Mouse (Mus musculus) heart, embryonic 12.5 days (tissue): ENCODE data around the gene Lamb3. TPM values are rescaled to one million over a fixed set of nuclear protein-coding genes. Genes with fewer than 3 reads are reported as not detected.

Experiments used
- ATAC-seq: fragments of 200-750 bp; cut with Nextera tagmentation; 2 replicates; pipeline ENCODE4 v1.8.0; 2017; ENCODE audit warnings: moderate TSS enrichment, moderate library complexity; ENCODE audit not compliant: insufficient number of reproducible peaks, low FRiP score
- H3K27ac ChIP-seq: fragments of 300-500 bp; sonication (generic); 2 replicates; pipeline ENCODE4 v1.5.1; 2016; ENCODE audit warnings: mild to moderate bottlenecking, moderate library complexity; ENCODE audit not compliant: poor library complexity, severe bottlenecking
- H3K27me3 ChIP-seq: fragments of 300-500 bp; sonication (generic); replicated peaks from 2 replicates; pipeline ENCODE4 v1.6.1; 2016; ENCODE audit warnings: mild to moderate bottlenecking, moderate library complexity
- H3K36me3 ChIP-seq: fragments of 300-500 bp; sonication (generic); 2 replicates; pipeline ENCODE4 v1.6.1; 2016; ENCODE audit warnings: mild to moderate bottlenecking, moderate library complexity
- H3K4me1 ChIP-seq: fragments of 300-500 bp; sonication (generic); replicated peaks from 2 replicates; pipeline ENCODE4 v1.6.1; 2016; ENCODE audit warnings: mild to moderate bottlenecking
- H3K4me2 ChIP-seq: fragments of 300-500 bp; sonication (generic); 2 replicates; pipeline ENCODE4 v1.6.1; 2016; ENCODE audit warnings: mild to moderate bottlenecking, moderate library complexity
- H3K4me3 ChIP-seq: fragments of 300-500 bp; sonication (generic); 2 replicates; pipeline ENCODE4 v1.5.1; 2016; ENCODE audit warnings: mild to moderate bottlenecking
- H3K9ac ChIP-seq: fragments of 300-500 bp; sonication (generic); 2 replicates; pipeline ENCODE4 v1.6.1; 2016; ENCODE audit warnings: mild to moderate bottlenecking, moderate library complexity
- H3K9me3 ChIP-seq: fragments of 300-500 bp; sonication (generic); replicated peaks from 2 replicates; pipeline ENCODE4 v1.6.1; 2016; ENCODE audit warnings: mild to moderate bottlenecking, moderate library complexity
- WGBS: fragments of 180-500 bp; shearing (Covaris S2); methylation state at CpG from one replicate; pipeline ENCODE4 v1.1.7; 2016; 5-methylcytosine and 5-hydroxymethylcytosine counted together
- polyA plus RNA-seq: library from polyadenylated mRNA; unstranded; fragments of >200 nt; fragmentation: Nextera tagmentation; extraction: Ambion mirVana; gene quantifications from 2 replicates; pipeline ENCODE4 v1.2.1, GENCODE M21; 2016

Gene Lamb3
- polyA plus RNA-seq, 1 experiment from 2014 or later: 2.3 TPM

- Histone ChIP-seq H3K4me3 (no peak overlapping the region), H3K27me3 (no peaks in the 10 kb centered on the region), H3K4me1 (peaks cover 75% of the 10 kb centered on the region), H3K9ac (no peak overlapping the region), H3K4me2 (no peak overlapping the region), H3K27ac (no peak overlapping the region), H3K36me3 (no peaks in the 10 kb centered on the region), H3K9me3 (no peaks in the 10 kb centered on the region)
- ATAC-seq: no peak
- 54% methylated on average over 3 of the region's 3 CpGs for WGBS
Measured at GRCm38 (mm10) chr1:193333776-193334175, 126.3 kb downstream of the Lamb3 start.

GRCm38 (mm10) chr1:193334546-193334945 is 127.0 kb downstream of the Lamb3 start:
- Histone ChIP-seq H3K9me3 (no peaks in the 10 kb centered on the region), H3K9ac (no peak overlapping the region), H3K4me2 (no peak overlapping the region), H3K27ac (no peak overlapping the region), H3K4me1 (peaks cover 75% of the 10 kb centered on the region), H3K4me3 (no peak overlapping the region), H3K36me3 (no peaks in the 10 kb centered on the region), H3K27me3 (peaks cover 3% of the 10 kb centered on the region; the same call in 1 of the 2 replicates)
- ATAC-seq: no peak
- WGBS: 65% methylated on average over 6 of the region's 6 CpGs

- H3K4me2 ChIP-seq: no peak overlapping the region
- no peak overlapping the region for H3K9ac ChIP-seq
- H3K9me3 ChIP-seq: no peaks in the 10 kb centered on the region
- H3K4me1 ChIP-seq: peaks cover 66% of the 10 kb centered on the region
- WGBS: 63% methylated on average over 7 of the region's 7 CpGs
- peak overlapping the region; percentile 66 for H3K27ac ChIP-seq
- H3K27me3 ChIP-seq: peaks cover 14% of the 10 kb centered on the region; the same call in 1 of the 2 replicates
- no peak for ATAC-seq
- H3K36me3 ChIP-seq: no peaks in the 10 kb centered on the region
- no peak overlapping the region for H3K4me3 ChIP-seq
Measured at GRCm38 (mm10) chr1:193336122-193337017, 128.9 kb downstream of the Lamb3 start.

GRCm38 (mm10) chr1:193337018-193337321 is 129.5 kb downstream of the Lamb3 start:
- 82% methylated on average over 9 of the region's 9 CpGs for WGBS
- no peaks in the 10 kb centered on the region for H3K9me3 ChIP-seq
- no peak overlapping the region for H3K27ac ChIP-seq
- H3K36me3 ChIP-seq: no peaks in the 10 kb centered on the region
- peaks cover 60% of the 10 kb centered on the region for H3K4me1 ChIP-seq
- no peak overlapping the region for H3K4me2 ChIP-seq
- ATAC-seq: no peak
- H3K4me3 ChIP-seq: no peak overlapping the region
- H3K27me3 ChIP-seq: peaks cover 14% of the 10 kb centered on the region; the same call in 1 of the 2 replicates
- H3K9ac ChIP-seq: no peak overlapping the region

- Histone ChIP-seq H3K36me3 (no peaks in the 10 kb centered on the region), H3K27ac (no peak overlapping the region), H3K4me1 (peaks cover 51% of the 10 kb centered on the region), H3K9ac (no peak overlapping the region), H3K4me2 (no peak overlapping the region), H3K27me3 (peaks cover 14% of the 10 kb centered on the region; the same call in 1 of the 2 replicates), H3K4me3 (no peak overlapping the region), H3K9me3 (no peaks in the 10 kb centered on the region)
- ATAC-seq: no peak
- WGBS: 34% methylated on average over 4 of the region's 4 CpGs
Measured at GRCm38 (mm10) chr1:193337787-193338310, 130.3 kb downstream of the Lamb3 start.

DNA sequence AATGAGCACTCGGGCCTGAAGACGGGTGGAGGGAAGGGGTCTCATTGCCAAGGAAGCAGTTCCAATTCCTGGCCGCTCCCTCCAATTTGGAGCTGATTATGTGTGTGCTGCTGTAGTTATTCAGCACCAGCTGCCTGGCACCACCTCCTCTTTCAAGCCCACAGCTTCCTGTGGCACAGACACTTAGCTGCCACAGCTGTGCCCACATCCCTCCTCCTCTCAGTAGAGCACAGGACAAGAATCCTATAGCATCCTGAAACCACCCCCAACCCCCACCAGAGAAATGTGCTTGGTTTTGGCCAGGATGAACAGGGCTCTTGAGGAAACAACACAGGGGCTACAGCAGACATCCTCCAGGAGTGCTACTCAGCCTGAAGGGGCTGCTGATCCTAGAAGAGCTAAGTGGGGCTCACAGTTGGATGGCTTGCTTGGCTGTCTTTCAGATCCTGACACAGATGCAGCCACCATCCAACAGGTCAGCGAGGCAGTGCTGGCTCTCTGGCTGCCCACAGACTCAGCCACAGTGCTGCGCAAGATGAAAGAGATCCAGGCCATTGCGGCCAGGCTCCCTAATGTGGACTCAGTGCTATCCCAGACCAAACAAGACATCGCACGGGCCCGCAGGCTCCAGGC is 131.0 kb downstream of the Lamb3 start:
- Histone ChIP-seq H3K27me3 (peaks cover 14% of the 10 kb centered on the region; the same call in 1 of the 2 replicates), H3K4me3 (no peak overlapping the region), H3K27ac (no peak overlapping the region), H3K4me2 (no peak overlapping the region), H3K4me1 (peaks cover 45% of the 10 kb centered on the region), H3K9me3 (no peaks in the 10 kb centered on the region), H3K36me3 (no peaks in the 10 kb centered on the region), H3K9ac (no peak overlapping the region)
- 85% methylated on average over 9 of the region's 9 CpGs for WGBS
- ATAC-seq: no peak

- 83% methylated on average over 5 of the region's 5 CpGs for WGBS
- Histone ChIP-seq H3K4me2 (no peak overlapping the region), H3K9ac (no peak overlapping the region), H3K27me3 (peaks cover 14% of the 10 kb centered on the region; the same call in 1 of the 2 replicates), H3K9me3 (no peaks in the 10 kb centered on the region), H3K4me3 (no peak overlapping the region), H3K27ac (no peak overlapping the region), H3K4me1 (peaks cover 13% of the 10 kb centered on the region; the same call in 1 of the 2 replicates), H3K36me3 (0 out of 2 replicates have a peak, but pooled peaks cover 2% of the 10 kb centered on the region)
- no peak for ATAC-seq
Measured at GRCm38 (mm10) chr1:193342198-193342946, 134.9 kb downstream of the Lamb3 start.

- no peak for ATAC-seq
- H3K4me2 ChIP-seq: no peak overlapping the region
- no peak overlapping the region for H3K27ac ChIP-seq
- no peak overlapping the region for H3K9ac ChIP-seq
- WGBS: 69% methylated on average over 4 of the region's 4 CpGs
- H3K36me3 ChIP-seq: 0 out of 2 replicates have a peak, but pooled peaks cover 7% of the 10 kb centered on the region
- H3K4me3 ChIP-seq: no peak overlapping the region
- peaks cover 14% of the 10 kb centered on the region; the same call in 1 of the 2 replicates for H3K27me3 ChIP-seq
- H3K4me1 ChIP-seq: 0 out of 2 replicates have a peak, but pooled peaks cover 3% of the 10 kb centered on the region
- no peaks in the 10 kb centered on the region for H3K9me3 ChIP-seq
Measured at GRCm38 (mm10) chr1:193343853-193344252, 136.4 kb downstream of the Lamb3 start.

DNA sequence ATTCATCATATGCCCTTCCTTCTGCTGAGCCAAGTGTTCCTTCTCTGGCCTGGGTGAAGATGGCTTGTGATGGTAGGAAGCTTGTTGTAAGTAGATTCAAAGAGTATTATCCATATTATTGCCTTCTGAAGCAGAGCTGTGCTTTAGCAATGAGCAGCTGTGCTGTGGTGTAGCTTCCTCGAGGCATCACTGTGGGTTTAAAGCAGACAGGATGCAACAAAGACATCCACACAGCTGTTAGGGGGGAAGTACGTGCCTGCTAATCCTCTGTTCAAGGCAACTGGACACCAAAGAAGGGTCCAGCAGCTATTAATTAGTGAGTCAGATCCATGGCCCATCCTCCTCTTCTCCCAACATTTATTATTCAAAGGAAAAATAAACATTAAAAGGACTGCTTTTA is 137.5 kb downstream of the Lamb3 start:
- H3K4me1 ChIP-seq: 0 out of 2 replicates have a peak, but pooled peaks cover 3% of the 10 kb centered on the region
- whole genome bisulfite sequencing: 43% methylated on average over 2 of the region's 2 CpGs
- no peak overlapping the region for H3K9ac ChIP-seq
- H3K9me3 ChIP-seq: no peaks in the 10 kb centered on the region
- no peak overlapping the region for H3K4me3 ChIP-seq
- no peak overlapping the region for H3K4me2 ChIP-seq
- no peak for ATAC-seq
- H3K27me3 ChIP-seq: 0 out of 2 replicates have a peak, but pooled peaks cover 8% of the 10 kb centered on the region
- H3K27ac ChIP-seq: no peak overlapping the region
- H3K36me3 ChIP-seq: peaks cover 17% of the 10 kb centered on the region; the same call in 1 of the 2 replicates

- H3K4me2 ChIP-seq: no peak overlapping the region
- H3K36me3 ChIP-seq: peaks cover 30% of the 10 kb centered on the region; the same call in 1 of the 2 replicates
- H3K27ac ChIP-seq: no peak overlapping the region
- WGBS: 48% methylated on average over 3 of the region's 3 CpGs
- no peak overlapping the region for H3K9ac ChIP-seq
- ATAC-seq: no peak
- no peak overlapping the region for H3K4me3 ChIP-seq
- 0 out of 2 replicates have a peak, but pooled peaks cover 3% of the 10 kb centered on the region for H3K4me1 ChIP-seq
- no peaks in the 10 kb centered on the region for H3K27me3 ChIP-seq
- no peaks in the 10 kb centered on the region for H3K9me3 ChIP-seq
Measured at GRCm38 (mm10) chr1:193346908-193347307, 139.4 kb downstream of the Lamb3 start.
